Mouse (Mus musculus) heart, adult 11 months (tissue): ENCODE results near the gene Triobp.

Experiments used
- DNase-seq: peaks from one replicate; pipeline ENCODE4 v3.0.0; 2022

The Triobp gene

DNA sequence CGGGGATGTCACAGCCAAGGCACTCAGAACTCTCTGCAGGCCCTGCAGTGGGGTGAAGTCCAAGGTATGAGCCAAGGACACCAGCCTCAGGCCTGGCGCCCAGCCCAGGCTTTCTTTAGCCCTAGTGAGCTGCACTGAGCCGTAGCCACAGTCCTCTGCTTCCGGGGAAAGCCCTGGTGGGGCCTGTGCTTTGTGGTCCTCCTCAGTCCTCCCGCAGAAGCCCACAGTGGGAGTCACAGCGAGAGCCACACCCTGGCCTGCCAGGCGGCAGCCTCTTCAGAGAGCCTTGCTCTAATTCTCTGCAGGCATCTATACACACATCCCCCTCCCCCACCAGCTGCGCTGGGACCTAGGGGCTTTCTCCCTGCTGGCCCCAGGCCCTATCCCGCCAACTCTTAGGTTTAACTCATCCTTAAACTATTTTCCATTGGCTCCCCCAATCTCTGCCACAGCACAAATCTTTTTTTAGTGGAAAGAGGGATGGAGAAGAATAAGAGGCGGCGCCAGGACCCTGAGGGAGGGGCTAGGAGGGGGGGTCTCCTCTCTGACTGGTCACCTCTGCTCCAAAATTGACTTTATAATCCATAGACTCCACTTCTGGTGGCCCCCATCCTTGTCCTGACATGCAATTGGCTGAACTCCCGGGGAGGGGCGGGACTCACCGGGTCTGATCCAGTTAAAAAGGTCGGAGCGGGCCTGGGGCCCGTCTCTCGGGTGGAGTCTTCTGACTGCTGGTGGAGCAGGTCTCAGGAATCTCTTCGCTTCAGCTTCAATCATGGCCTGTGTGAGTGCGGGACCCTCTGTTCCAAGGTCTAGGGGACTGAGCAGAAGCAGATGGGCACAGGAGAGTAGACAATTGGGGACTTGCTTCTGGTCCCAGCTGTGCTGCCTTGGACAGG, 21.3 kb upstream of the Triobp start, which contains the start of gene Lgals1:
TSS of gene Lgals1 (plus strand) at position 705 of the 899 bp plus-strand sequence.
- DNase-seq: peak; percentile 99

- DNase-seq: peak; percentile 98
Observed at GRCm38 (mm10) chr15:78927021-78927787, 20.3 kb upstream of the Triobp start.

- DNase-seq: peak; percentile 99
Observed at GRCm38 (mm10) chr15:78927788-78928457, 19.6 kb upstream of the Triobp start.

GRCm38 (mm10) chr15:78928539-78928938, 19.0 kb upstream of the Triobp start:
- no peak for DNase-seq

GRCm38 (mm10) chr15:78930192-78930706, 17.3 kb upstream of the Triobp start:
- no peak for DNase-seq

DNA sequence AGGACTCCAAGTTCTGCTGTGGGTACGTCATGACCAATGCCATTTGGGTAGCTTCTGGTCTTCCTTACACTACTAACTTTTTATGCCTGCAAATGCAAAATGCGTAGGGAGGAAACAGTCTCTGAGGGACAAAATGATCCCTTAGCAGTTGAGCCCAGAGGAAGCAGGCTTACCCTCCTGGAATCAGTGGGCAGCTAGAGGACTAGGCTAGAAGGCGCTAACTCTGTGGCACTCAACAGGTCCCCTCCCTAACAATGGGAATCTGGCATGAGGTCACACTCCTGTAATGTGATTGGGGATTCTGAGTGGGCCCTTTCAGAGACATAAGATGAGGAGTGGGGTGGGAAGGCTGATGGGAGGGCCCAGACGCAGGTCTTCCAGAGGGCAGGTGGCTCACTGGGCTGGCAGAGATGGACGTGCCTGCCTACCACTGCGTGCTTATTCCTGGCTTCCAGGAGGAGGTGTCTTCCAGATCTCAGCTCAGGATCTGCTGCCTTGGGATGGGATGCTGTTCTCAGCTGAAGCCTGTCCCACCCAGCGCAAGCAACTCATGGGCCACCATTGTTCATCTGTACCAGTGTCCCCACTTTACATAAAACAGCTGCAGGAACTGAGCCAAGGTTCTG, 16.6 kb upstream of the Triobp start:
- no peak for DNase-seq

DNA sequence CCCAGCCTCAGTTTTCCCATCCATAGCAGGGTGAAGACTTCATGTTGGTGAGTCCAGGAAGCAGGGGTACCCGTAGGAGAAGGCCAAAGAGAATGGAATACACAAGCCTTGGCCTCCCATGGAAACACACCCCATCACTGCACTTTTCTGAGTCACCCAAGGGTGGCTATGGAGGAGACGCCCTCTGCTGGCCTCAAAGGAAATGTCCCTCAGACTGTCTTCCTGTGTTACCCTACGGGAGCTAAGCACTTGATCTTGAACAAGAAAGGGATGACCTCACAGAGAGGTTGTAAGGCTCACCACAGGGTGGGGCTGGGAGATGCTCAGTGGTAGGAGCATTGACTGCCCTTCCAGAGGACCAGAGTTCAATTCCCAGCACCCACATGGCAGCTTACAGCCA, 15.9 kb upstream of the Triobp start:
- peak; percentile 96 for DNase-seq

GRCm38 (mm10) chr15:78934784-78935320, 12.7 kb upstream of the Triobp start, which contains the start of gene Nol12:
Gene Nol12, plus strand, starts transcription at chr15:78934933.
- peak; percentile 98 for DNase-seq

DNA sequence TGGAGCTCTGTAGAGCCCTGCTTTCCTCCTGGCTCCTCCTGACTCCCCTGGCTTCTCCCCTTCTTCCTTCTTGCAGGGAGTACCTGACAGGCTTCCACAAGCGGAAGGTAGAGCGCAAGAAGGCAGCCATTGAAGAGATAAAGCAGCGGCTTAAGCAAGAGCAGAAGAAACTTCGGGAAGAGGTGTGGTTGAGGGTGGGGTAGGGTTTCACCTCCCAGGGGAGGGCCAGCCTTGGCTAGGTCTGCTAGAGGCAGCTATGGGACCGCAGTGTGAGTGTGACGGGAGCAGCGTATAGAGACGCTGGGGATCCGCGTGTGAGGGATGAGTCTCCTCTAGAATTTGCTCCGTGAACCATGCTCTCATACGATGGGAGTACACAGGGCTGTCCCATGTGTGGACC, 11.1 kb upstream of the Triobp start:
- DNase-seq: no peak

- no peak for DNase-seq
Observed at GRCm38 (mm10) chr15:78937311-78937710, 10.2 kb upstream of the Triobp start.

DNA sequence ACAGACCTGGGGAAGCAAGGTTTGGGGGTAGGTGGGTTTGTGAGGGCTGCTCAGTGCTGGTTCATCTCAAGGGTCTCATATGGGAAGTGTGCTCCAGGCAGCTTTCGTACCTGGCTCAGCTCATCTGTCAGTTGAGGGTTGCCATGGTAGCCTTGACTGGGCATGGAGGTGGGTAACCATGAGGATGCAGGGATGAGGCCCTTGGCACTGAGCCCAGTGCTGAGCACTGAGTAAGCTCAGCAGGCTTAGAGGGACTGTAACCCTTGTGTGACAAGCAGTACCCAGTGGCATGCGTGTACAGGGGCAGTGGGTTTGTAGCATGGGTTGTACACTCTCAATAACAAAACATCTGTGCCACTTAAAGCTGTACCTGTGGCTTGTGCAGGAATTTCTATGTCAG, 9.6 kb upstream of the Triobp start:
- DNase-seq: no peak

- DNase-seq: peak; percentile 91
Observed at GRCm38 (mm10) chr15:78940325-78940724, 7.2 kb upstream of the Triobp start.

DNA sequence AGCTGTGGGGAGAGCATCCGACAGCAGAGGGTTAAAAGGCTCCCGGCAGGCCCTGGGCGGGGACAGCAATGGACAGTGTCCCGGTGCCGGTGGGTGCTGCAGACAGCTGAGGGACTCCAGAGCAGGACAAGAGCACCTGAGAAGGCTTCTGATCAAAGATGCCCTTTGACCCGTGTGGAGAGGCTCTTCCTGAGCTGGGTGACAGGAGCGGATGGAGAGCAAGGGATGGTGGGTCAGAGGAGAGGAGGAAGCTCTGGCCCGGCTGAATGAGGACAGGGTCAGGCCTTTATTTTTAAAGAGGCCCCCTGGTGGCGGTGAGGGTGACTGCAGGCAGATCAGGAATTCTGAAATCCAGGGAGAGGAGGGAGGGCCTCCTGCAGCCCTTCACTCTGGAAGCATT, 4.9 kb upstream of the Triobp start:
- peak; percentile 98 for DNase-seq

- DNase-seq: no peak
Observed at GRCm38 (mm10) chr15:78946232-78946631, 1.3 kb upstream of the Triobp start.

DNA sequence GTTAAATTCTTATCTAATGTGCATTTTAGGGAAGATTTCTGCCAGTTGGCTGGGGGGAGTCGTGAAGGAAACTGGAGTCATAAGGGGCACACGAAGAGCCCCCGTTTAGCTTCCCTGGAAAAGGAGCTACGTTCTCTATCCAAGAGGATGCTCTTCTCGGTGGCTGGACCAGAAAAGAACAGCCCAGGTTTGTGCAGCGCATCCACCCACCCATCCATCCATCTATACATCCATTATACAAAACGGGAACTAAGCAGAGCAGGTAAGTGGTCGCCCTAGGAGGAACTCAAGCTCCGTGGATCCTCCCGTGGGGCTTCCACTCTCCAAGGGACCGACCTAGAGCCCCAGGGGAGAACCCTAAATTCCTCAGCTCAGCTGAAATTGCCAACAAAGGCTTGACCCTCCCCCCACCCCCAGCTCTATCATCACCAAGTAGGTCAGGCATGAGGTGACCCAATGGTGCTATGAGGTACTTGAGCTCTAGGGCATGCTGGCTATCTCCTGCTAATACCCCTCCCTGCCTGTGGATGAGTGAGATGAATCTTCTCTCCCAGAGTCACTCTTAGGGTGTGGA, 715 bp downstream of the Triobp start:
- DNase-seq: no peak

DNA sequence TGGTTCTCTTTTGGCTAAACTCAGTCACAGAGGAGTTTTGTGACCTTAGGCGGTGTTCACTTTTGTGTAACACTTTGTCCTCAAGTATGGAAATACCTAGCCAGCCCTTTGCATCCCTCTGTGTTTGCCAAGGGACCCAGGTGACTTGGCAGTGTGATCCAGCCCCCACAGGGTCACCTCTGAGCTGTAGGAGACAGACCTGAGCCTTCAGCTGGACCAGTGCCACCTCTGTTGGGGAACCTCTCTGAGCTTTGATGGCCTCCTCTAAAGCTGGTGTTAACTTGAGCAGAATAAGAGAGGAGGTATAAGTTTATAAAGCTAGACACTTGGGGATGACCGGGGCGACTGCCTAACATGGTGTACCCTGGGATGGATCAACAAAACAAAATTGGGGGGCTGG, 1.4 kb downstream of the Triobp start:
- no peak for DNase-seq

- no peak for DNase-seq
Observed at GRCm38 (mm10) chr15:78955663-78956062, 8.1 kb downstream of the Triobp start.

DNA sequence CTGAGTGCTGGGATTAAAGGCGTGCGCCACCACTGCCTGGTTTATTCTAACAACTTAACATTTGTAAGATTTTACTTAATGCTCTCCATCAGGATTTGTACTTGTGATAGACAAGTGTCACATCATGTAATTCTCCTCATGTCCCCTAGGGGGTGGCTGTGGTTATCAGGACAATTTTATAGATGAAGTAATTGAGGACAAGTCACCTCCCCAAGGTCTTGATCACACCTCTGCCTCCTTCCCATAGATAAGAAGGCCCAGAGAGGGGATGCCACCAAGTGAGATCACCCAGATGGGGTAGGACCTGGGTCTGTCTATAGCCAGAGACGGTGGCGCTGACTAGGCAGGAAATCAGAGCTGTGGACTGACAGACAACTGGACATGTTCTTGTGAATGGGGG, 8.8 kb downstream of the Triobp start:
- no peak for DNase-seq

DNA sequence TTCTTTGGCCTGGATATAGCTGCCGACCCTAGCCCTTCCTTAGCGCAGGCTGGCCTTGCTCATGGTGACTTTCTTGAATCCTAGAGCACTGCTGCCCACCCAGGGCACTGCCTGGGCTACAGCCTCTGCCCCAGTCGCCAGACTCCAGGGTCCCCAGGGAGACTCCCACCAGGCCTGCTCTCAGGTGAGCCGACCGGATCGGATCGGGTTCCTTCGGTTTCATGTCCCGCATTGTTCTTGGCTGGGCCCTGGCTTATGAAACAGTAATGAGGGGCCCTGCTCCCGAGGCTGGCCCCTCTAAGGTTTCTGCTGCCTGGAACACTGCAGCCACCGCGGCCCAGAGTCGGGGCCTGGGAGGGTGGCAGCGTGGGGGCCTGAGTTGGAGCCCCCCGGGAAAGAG, 9.5 kb downstream of the Triobp start:
- DNase-seq: no peak

- DNase-seq: peak; percentile 91
Observed at GRCm38 (mm10) chr15:78959537-78959936, 12.0 kb downstream of the Triobp start.

- peak; percentile 98 for DNase-seq
Observed at GRCm38 (mm10) chr15:78960088-78960487, 12.6 kb downstream of the Triobp start.

GRCm38 (mm10) chr15:78962885-78963284, 15.4 kb downstream of the Triobp start:
- DNase-seq: peak; percentile 96
